Mouse (Mus musculus): ENCODE results near the gene Tbc1d7. TPM values are rescaled to one million over a fixed set of nuclear protein-coding genes. Genes with fewer than 3 reads are reported as not detected.

The Tbc1d7 gene
- polyA plus RNA-seq, 1 experiment, result 25.1 TPM

DNA sequence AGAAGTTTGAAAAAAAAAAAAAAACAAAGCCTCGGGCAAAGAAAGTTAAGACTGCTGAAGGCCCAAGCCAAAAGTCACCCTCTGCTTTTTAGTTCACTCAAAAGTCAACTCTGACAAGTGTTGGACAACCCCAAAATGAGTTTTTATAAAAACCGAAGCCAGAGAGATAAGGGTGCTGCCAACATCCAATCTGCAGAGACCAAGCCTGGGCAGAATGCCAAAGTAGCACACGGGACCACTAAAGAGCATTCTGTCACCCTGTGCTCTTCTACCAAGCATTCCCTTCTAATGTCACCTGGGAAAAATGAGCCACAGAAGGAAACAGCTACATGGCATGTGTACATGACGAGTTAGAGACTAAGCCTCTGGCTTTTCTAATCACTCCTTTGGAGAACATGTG, 36.8 kb downstream of the Tbc1d7 start:
- no peak for DNase-seq (ENCODE audit: low spot score)

DNA sequence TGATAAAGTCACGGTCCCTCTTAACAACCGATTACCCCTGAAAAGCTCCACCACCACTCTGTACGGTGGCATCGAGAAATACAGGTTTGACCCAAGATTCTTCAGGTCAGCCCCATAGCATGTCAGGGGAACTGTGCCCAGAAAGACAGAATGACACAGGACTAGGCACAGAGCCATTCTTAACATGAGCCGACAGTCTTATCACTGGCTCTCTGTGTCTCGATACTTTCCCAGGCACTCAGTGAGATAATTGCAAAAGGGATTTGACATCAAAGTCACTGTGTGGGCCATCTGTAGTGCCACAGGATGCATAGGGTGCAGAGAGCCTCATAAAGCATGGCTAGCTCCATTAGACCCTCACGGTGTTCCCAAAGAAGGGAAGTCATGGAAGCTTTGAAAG, 37.9 kb downstream of the Tbc1d7 start:
- no peak for DNase-seq (ENCODE audit: low spot score)

DNA sequence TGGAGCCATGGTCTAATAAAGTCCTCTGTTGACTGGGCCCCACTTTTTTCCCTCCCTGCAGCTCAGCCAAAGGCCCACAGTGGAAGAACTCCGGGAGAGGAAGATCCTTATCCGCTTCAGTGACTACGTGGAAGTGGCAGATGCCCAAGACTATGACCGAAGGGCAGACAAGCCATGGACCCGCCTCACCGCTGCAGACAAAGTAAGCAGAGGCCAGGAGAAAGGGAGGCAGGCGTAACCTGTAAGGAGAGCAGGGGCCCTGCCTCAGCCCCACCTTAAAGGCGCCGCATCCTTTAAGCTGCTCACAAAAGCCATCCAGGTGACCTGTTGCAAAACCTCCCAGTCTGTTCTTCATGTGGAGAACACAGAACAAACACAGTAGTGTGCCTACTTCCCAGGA, 38.4 kb downstream of the Tbc1d7 start:
- DNase-seq (ENCODE audit: low spot score), result no peak

- DNase-seq (ENCODE audit: low spot score), result no peak
Observed at GRCm38 (mm10) chr13:43131741-43132191, 39.5 kb downstream of the Tbc1d7 start.

GRCm38 (mm10) chr13:43130161-43130560, 41.1 kb downstream of the Tbc1d7 start:
- DNase-seq (ENCODE audit: low spot score), result no peak

DNA sequence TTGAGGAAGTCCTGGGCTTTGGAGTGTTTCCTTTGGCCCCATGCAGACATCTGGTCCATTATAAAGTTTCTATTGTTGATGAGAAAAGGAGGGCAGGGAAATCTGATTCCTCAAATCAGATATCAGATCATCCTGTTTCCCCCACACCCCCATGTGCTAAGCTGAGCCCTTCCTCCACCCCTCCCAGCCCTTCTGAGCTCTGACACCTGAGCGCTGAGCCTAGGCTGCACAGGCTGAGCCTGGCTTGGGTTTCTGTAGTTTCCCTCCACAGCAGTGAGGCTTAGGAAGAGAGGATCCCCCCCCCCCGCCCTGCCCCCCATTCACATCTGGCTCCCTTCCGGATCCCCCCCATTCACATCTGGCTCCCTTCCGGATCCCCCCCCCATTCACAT, 46.6 kb downstream of the Tbc1d7 start:
- no peak for DNase-seq (ENCODE audit: low spot score)

- no peak for DNase-seq (ENCODE audit: low spot score)
Observed at GRCm38 (mm10) chr13:43123895-43124682, 47.2 kb downstream of the Tbc1d7 start.

GRCm38 (mm10) chr13:43122306-43123070, 48.8 kb downstream of the Tbc1d7 start:
- no peak for DNase-seq (ENCODE audit: low spot score)

- DNase-seq (ENCODE audit: low spot score), result no peak
Observed at GRCm38 (mm10) chr13:43113141-43113540, 58.2 kb downstream of the Tbc1d7 start.

GRCm38 (mm10) chr13:43112707-43113106, 58.6 kb downstream of the Tbc1d7 start:
- no peak for DNase-seq (ENCODE audit: low spot score)

GRCm38 (mm10) chr13:43112280-43112679, 59.0 kb downstream of the Tbc1d7 start:
- DNase-seq (ENCODE audit: low spot score), result no peak

DNA sequence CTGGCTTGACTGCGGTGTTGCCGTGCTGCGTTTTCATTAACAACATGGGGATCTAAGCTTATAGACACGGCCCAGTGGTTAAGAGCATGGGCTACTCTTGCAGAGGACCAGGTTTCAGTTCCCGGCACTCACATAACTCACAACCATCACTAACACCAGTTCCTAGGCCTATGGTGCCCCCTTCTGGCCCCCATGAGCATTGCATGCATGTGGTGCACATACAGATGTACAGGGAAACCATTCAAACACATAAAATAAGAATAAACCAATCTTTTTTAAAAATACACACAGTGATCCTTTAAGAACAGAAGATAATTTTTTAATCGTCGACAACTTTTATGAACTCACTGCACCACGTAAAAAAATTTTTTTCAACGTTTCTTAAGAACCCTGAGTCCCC, 66.8 kb downstream of the Tbc1d7 start:
- no peak for DNase-seq (ENCODE audit: low spot score)

GRCm38 (mm10) chr13:43102943-43103342, 68.4 kb downstream of the Tbc1d7 start:
- no peak for DNase-seq (ENCODE audit: low spot score)

Other genes starting within 250 kb of the Tbc1d7 start
- gene Gfod1, start 132.7 kb upstream of the Tbc1d7 start, polyA plus RNA-seq (2012; rRNA removed), result 3.6 and 4.7 TPM in 2 replicates
- 18.1 and 19.6 TPM in 2 replicates for gene Sirt5, start 194.0 kb upstream of the Tbc1d7 start, polyA plus RNA-seq (2012; rRNA removed)
- 122 and 125 TPM in 2 replicates for gene Nol7, start 226.9 kb upstream of the Tbc1d7 start, polyA plus RNA-seq (2012; rRNA removed)

Measured in urinary bladder, adult 2 months (tissue).